Mouse (Mus musculus) thymus, adult 2 months (tissue): ENCODE data around the gene Sppl2b.

Experiments used
- CTCF ChIP-seq: fragments of 200-500 bp; IDR thresholded peaks from 2 replicates; pipeline ENCODE4 v1.5.1; 2012; ENCODE audit warnings: mild to moderate bottlenecking, control low read depth, low read length, moderate library complexity, borderline replicate concordance; ENCODE audit not compliant: control insufficient read depth, poor library complexity, insufficient read depth; ENCODE audit errors: extremely low read depth
- POLR2A ChIP-seq: fragments of 200-500 bp; IDR thresholded peaks from 2 replicates; pipeline ENCODE4 v1.6.1; 2012; ENCODE audit warnings: mild to moderate bottlenecking, low read length, control low read depth, moderate library complexity; ENCODE audit not compliant: control insufficient read depth, poor library complexity, insufficient read depth; ENCODE audit errors: extremely low read depth

DNA sequence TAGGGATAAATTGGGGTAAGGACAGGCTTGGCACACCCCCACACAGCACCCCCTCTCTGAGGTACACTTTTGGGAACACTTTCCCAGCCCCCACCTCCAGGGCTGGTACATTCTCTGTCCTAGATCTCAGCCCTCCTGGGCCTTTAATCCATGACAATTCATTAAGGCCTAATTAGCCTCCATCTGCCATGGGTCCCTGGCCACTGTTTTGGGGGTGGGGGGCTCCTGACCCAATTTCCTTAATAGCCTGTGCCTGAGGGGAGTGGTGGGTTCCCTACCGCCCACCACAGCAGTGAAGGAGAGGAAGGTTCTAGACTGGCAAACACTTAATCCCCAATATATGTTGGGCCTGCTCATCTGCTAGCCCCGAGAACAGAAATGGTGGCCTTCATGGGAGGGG lies 13.4 kb upstream of the Sppl2b start:
- TF ChIP-seq POLR2A (no peak), CTCF (no peak)
